Mouse (Mus musculus) embryonic facial prominence, embryonic 13.5 days (tissue): ENCODE results near the gene Fut11. TPM values are rescaled to one million over a fixed set of nuclear protein-coding genes. Genes with fewer than 3 reads are reported as not detected.
A peak's percentile ranks its signal among the peaks of the same experiment; 100 is the strongest.
"Not testable (repeated sequence)": the region's sequence is repeated elsewhere in the genome, so short reads cannot be mapped to it uniquely, and the experiment has no call there.

ENCODE experiments used
- ATAC-seq: fragments of 200-750 bp; cut with Nextera tagmentation; 2 replicates; pipeline ENCODE4 v1.8.0; 2017; ENCODE audit warnings: low read depth; ENCODE audit not compliant: insufficient number of reproducible peaks, insufficient read depth, low FRiP score, low TSS enrichment
- H3K27ac ChIP-seq: fragments of 300-500 bp; sonication (generic); 2 replicates; pipeline ENCODE4 v1.5.1; 2015; ENCODE audit warnings: moderate library complexity, mild to moderate bottlenecking, inconsistent platforms
- H3K27me3 ChIP-seq: fragments of 300-500 bp; sonication (generic); 2 replicates; pipeline ENCODE4 v1.6.1; 2015; ENCODE audit warnings: mild to moderate bottlenecking, inconsistent platforms
- H3K36me3 ChIP-seq: fragments of 300-500 bp; sonication (generic); 2 replicates; pipeline ENCODE4 v1.6.1; 2015; ENCODE audit warnings: mild to moderate bottlenecking, inconsistent platforms
- H3K4me1 ChIP-seq: fragments of 300-500 bp; sonication (generic); 2 replicates; pipeline ENCODE4 v1.6.1; 2015; ENCODE audit warnings: inconsistent platforms
- H3K4me2 ChIP-seq: fragments of 300-500 bp; sonication (generic); 2 replicates; pipeline ENCODE4 v1.6.1; 2015; ENCODE audit warnings: moderate library complexity, mild to moderate bottlenecking, inconsistent platforms
- H3K4me3 ChIP-seq: fragments of 300-500 bp; sonication (generic); 2 replicates; pipeline ENCODE4 v1.5.1; 2015; ENCODE audit warnings: mild to moderate bottlenecking, inconsistent platforms
- H3K9ac ChIP-seq: fragments of 300-500 bp; sonication (generic); 2 replicates; pipeline ENCODE4 v1.6.1; 2015; ENCODE audit warnings: mild to moderate bottlenecking, inconsistent platforms
- H3K9me3 ChIP-seq: fragments of 300-500 bp; sonication (generic); 2 replicates; pipeline ENCODE4 v1.6.1; 2016; ENCODE audit warnings: inconsistent platforms
- WGBS: fragments of 180-500 bp; shearing (Covaris S2); methylation state at CpG from one replicate; pipeline ENCODE4 v1.1.7; 2015; ENCODE audit warnings: mixed read lengths; 5-methylcytosine and 5-hydroxymethylcytosine counted together
- polyA plus RNA-seq: library from polyadenylated mRNA; unstranded; fragments of >200 nt; fragmentation: Nextera tagmentation; extraction: Ambion mirVana; gene quantifications from 2 replicates; pipeline ENCODE4 v1.2.1, GENCODE M21; 2015

Gene Fut11
- polyA plus RNA-seq, 1 experiment from 2014 or later: 25.1 TPM

GRCm38 (mm10) chr14:20701554-20701953, 6.8 kb downstream of the Fut11 start:
- Histone ChIP-seq H3K27ac (no peak overlapping the region), H3K36me3 (peaks cover 20% of the 10 kb centered on the region), H3K27me3 (no peaks in the 10 kb centered on the region), H3K9me3 (no peaks in the 10 kb centered on the region), H3K9ac (peak overlapping the region; percentile 86), H3K4me1 (peaks cover 55% of the 10 kb centered on the region), H3K4me2 (peak overlapping the region; percentile 65), H3K4me3 (peak overlapping the region; percentile 81)
- ATAC-seq: no peak
- WGBS: 82% methylated on average over 8 of the region's 8 CpGs

GRCm38 (mm10) chr14:20702096-20702740, 7.5 kb downstream of the Fut11 start:
- no peak for ATAC-seq
- Histone ChIP-seq H3K9me3 (no peaks in the 10 kb centered on the region), H3K27ac (peak overlapping the region; percentile 87), H3K4me3 (peak overlapping the region; percentile 81), H3K27me3 (no peaks in the 10 kb centered on the region), H3K4me2 (peak overlapping the region; percentile 65), H3K9ac (peak overlapping the region; percentile 86), H3K36me3 (peaks cover 20% of the 10 kb centered on the region), H3K4me1 (peaks cover 48% of the 10 kb centered on the region)
- 10% methylated on average over 15 of the region's 15 CpGs for WGBS

GRCm38 (mm10) chr14:20702741-20703381, 8.1 kb downstream of the Fut11 start, which contains the start of gene Chchd1:
Gene Chchd1 (plus strand): TSS chr14:20703006.
- Histone ChIP-seq H3K4me3 (peak within 1 kb of the TSS; percentile 81), H3K9me3 (no peaks in the 10 kb centered on the region), H3K4me2 (peak within 1 kb of the TSS; percentile 65), H3K36me3 (peaks cover 20% of the 10 kb centered on the region), H3K27me3 (no peaks in the 10 kb centered on the region), H3K4me1 (peaks cover 43% of the 10 kb centered on the region), H3K27ac (peak within 1 kb of the TSS; percentile 87), H3K9ac (peak within 1 kb of the TSS; percentile 86)
- WGBS: under 1% methylated on average over 61 of the region's 61 CpGs
- 0 out of 2 replicates have a peak, but pooled peaks have one; percentile 49 for ATAC-seq

GRCm38 (mm10) chr14:20703461-20703860, 8.7 kb downstream of the Fut11 start:
- not testable (repeated sequence) for ATAC-seq, H3K27me3 ChIP-seq, H3K9me3 ChIP-seq
- H3K4me1 ChIP-seq: peaks cover 39% of the 10 kb centered on the region
- WGBS: 5% methylated on average over 8 of the region's 8 CpGs
- H3K36me3 ChIP-seq: peaks cover 14% of the 10 kb centered on the region
- H3K9ac ChIP-seq: peak overlapping the region; percentile 86
- peak overlapping the region; percentile 81 for H3K4me3 ChIP-seq
- peak overlapping the region; percentile 87 for H3K27ac ChIP-seq
- H3K4me2 ChIP-seq: peak overlapping the region; percentile 65

DNA sequence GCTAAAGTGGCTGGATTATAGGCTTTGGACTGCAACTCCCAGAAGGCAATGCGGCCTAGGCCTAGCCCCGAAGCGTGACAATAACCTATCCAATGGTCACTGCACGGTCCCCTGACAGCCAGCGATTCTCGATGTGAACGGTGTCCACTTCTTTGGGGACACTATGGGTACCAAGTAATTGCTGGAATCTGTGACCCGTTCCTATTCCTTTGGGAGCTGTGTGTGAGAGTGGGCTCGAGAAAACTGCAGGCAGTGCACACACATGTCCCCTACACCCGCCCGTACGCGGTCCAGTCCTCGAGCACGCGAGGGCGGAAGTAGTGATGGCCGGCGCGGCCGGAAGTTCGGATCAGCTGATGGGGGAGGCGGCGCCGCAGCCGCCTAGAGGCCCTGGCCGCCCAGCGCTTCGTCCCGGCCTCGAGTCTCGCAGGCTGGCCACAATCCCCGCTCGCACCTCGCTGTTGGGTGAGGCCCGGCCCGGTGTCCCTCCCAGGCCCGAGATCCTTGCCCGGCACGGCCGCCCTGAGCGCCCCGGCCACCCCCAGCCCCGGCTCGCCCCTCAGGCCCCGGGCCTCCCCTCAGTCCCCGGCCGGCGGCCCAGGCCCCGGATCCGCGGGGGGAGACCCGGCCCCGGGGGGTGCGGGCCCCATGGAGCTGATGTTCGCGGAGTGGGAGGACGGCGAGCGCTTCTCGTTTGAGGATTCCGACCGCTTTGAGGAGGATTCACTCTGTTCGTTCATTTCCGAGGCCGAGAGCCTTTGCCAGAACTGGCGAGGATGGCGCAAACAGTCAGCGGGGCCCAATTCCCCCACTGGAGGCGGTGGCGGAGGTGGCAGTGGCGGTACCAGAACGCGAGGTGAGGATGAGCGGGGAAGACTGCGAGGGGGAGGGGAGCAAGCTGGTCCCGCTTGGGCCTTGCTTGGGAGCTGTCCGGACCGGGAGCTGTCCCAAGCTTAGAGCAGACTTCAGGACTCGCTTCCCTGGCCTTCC, 12.7 kb downstream of the Fut11 start, which contains the start of gene Zswim8:
Gene Zswim8 (plus strand): TSS at position 352 of the 990 bp plus-strand sequence.
- Histone ChIP-seq H3K4me3 (peak within 1 kb of the TSS; percentile 100), H3K36me3 (peaks cover 36% of the 10 kb centered on the region), H3K4me1 (peaks cover 24% of the 10 kb centered on the region), H3K9ac (peak within 1 kb of the TSS; percentile 99), H3K9me3 (no peaks in the 10 kb centered on the region), H3K27ac (peak within 1 kb of the TSS; percentile 90), H3K27me3 (no peaks in the 10 kb centered on the region), H3K4me2 (peak within 1 kb of the TSS; percentile 78)
- WGBS: 1% methylated on average over 80 of the region's 80 CpGs
- peak; percentile 86 for ATAC-seq

DNA sequence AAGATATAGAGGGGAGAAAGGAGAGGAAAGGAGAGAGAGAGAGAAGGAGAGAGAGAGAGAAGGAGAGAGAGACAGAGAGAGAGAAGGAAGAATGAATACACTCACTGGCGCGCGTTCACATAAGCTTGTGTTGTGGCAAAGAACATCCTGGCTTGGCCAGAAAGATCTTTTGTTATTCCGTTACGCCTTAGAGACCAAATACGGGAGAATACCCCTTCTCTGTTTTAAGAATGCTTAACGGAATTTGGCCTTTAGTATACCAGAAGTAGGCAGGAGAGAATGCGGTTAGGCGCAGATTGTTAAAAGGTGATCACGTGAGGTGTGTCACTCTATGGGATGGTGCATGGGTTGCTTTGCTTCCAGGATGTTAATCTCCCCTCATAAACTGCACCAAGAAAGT, 13.5 kb downstream of the Fut11 start:
- no peak for ATAC-seq
- Histone ChIP-seq H3K27ac (peak overlapping the region; percentile 90; the same call in 1 of the 2 replicates), H3K27me3 (no peaks in the 10 kb centered on the region), H3K9ac (peak overlapping the region; percentile 99), H3K36me3 (peaks cover 43% of the 10 kb centered on the region), H3K9me3 (no peaks in the 10 kb centered on the region), H3K4me1 (peaks cover 24% of the 10 kb centered on the region), H3K4me3 (peak overlapping the region; percentile 100), H3K4me2 (peak overlapping the region; percentile 78)
- 7% methylated on average over 10 of the region's 10 CpGs for WGBS

DNA sequence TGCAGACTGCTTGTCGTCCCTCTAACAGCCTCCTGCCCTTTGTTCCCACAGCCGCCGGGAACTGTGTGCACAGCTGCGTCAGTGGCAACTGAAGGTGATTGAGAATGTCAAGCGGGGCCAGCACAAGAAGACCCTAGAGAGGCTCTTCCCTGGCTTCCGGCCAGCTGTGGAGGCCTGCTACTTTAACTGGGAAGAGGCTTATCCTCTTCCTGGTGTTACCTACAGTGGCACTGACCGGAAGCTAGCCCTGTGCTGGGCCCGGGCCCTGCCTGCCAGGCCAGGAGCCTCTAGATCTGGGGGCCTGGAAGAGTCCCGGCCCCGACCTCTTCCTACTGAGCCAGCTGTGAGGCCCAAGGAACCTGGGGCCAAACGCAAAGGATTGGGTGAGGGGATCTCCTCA, 19.1 kb downstream of the Fut11 start:
- Histone ChIP-seq H3K27ac (no peak overlapping the region), H3K36me3 (peaks cover 89% of the 10 kb centered on the region), H3K9ac (no peak overlapping the region), H3K4me2 (no peak overlapping the region), H3K4me1 (peaks cover 11% of the 10 kb centered on the region), H3K9me3 (no peaks in the 10 kb centered on the region), H3K4me3 (no peak overlapping the region), H3K27me3 (no peaks in the 10 kb centered on the region)
- WGBS: 85% methylated on average over 11 of the region's 11 CpGs
- ATAC-seq: no peak

GRCm38 (mm10) chr14:20718443-20718842, 23.7 kb downstream of the Fut11 start:
- Histone ChIP-seq H3K4me3 (no peak overlapping the region), H3K4me1 (no peaks in the 10 kb centered on the region), H3K4me2 (no peak overlapping the region), H3K36me3 (peaks cover 98% of the 10 kb centered on the region), H3K9ac (no peak overlapping the region), H3K27me3 (no peaks in the 10 kb centered on the region), H3K27ac (no peak overlapping the region), H3K9me3 (no peaks in the 10 kb centered on the region)
- 90% methylated on average over 10 of the region's 10 CpGs for WGBS
- ATAC-seq: no peak

GRCm38 (mm10) chr14:20719767-20720166, 25.0 kb downstream of the Fut11 start:
- 89% methylated on average over 12 of the region's 12 CpGs for WGBS

GRCm38 (mm10) chr14:20721371-20721770, 26.6 kb downstream of the Fut11 start:
- Histone ChIP-seq H3K27ac (no peak overlapping the region), H3K9ac (no peak overlapping the region)
- ATAC-seq: no peak

More at GRCm38 (mm10) chr14:20719767-20720166, 25.0 kb downstream of the Fut11 start:
- Histone ChIP-seq H3K9me3 (no peaks in the 10 kb centered on the region), H3K27ac (no peak overlapping the region), H3K36me3 (peaks cover 97% of the 10 kb centered on the region), H3K9ac (no peak overlapping the region), H3K4me3 (no peak overlapping the region), H3K4me2 (no peak overlapping the region), H3K27me3 (no peaks in the 10 kb centered on the region), H3K4me1 (no peaks in the 10 kb centered on the region)
- ATAC-seq: no peak

DNA sequence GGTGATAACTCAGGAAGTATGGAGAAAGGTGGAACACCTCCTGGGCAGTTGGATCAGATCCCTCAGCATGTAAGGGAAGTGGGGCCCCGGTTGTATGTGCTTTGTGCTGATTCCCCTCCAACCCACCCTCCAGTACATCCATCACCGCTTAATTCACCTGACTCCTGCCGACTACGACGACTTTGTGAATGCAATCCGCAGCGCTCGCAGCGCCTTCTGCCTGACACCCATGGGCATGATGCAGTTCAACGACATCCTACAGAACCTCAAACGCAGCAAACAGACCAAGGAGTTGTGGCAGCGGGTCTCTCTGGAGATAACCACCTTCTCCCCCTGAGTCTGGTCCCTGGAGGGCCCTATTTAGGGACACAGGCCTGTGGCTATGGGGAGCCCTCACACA, 28.2 kb downstream of the Fut11 start:
- H3K27me3 ChIP-seq: no peaks in the 10 kb centered on the region
- ATAC-seq: no peak
- H3K4me1 ChIP-seq: no peaks in the 10 kb centered on the region
- H3K9me3 ChIP-seq: no peaks in the 10 kb centered on the region
- no peak overlapping the region for H3K4me3 ChIP-seq
- H3K36me3 ChIP-seq: peaks cover 92% of the 10 kb centered on the region
- H3K9ac ChIP-seq: no peak overlapping the region
- H3K27ac ChIP-seq: no peak overlapping the region
- 94% methylated on average over 12 of the region's 12 CpGs for WGBS
- no peak overlapping the region for H3K4me2 ChIP-seq

More at GRCm38 (mm10) chr14:20721371-20721770, 26.6 kb downstream of the Fut11 start:
- H3K36me3 ChIP-seq: peaks cover 96% of the 10 kb centered on the region
- no peaks in the 10 kb centered on the region for H3K9me3 ChIP-seq
- no peaks in the 10 kb centered on the region for H3K27me3 ChIP-seq
- H3K4me1 ChIP-seq: no peaks in the 10 kb centered on the region
- H3K4me2 ChIP-seq: no peak overlapping the region
- WGBS: 82% methylated on average over 4 of the region's 4 CpGs
- H3K4me3 ChIP-seq: no peak overlapping the region
